Mouse (Mus musculus): Measurements from ENCODE around the gene Spc25.

Gene Spc25

DNA sequence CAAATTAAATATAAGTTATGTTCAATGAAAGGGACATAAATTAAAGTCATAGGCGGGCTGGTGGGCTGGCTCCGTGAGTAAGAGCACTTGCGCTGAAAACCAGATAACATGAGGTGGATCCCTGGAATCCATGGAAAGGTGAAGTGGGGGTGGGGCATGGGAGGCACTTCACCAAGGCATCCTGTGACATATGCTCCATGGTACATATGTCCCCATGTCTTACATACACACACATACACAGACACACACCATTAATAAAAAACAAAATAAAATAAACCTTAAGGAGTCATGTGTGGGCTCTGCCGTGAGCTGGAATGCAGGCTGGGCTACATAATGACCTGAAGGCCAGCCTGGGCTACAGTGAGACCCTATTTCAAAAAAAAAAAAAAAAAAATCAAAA is 26.3 kb downstream of the Spc25 start:
- no peak for DNase-seq

DNA sequence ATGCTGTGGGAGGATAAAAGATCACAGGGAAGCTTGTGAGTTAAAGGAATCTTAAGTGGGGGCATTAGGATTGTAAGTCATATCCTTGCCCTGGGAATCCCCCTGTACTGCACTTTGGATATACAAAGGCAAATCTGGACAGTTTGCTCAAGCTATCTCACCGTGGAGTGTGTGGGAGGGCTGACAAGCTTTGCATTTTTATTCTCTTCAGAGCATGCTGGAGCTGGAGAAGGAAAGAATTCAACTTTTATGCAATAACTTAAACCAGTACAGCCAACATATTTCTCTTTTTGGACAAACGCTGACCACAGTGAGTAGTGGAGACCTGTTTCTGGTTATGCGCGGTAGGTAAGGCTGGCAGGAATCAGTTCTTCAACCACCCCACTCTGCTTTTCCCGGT is 30.7 kb downstream of the Spc25 start:
- no peak for DNase-seq

DNA sequence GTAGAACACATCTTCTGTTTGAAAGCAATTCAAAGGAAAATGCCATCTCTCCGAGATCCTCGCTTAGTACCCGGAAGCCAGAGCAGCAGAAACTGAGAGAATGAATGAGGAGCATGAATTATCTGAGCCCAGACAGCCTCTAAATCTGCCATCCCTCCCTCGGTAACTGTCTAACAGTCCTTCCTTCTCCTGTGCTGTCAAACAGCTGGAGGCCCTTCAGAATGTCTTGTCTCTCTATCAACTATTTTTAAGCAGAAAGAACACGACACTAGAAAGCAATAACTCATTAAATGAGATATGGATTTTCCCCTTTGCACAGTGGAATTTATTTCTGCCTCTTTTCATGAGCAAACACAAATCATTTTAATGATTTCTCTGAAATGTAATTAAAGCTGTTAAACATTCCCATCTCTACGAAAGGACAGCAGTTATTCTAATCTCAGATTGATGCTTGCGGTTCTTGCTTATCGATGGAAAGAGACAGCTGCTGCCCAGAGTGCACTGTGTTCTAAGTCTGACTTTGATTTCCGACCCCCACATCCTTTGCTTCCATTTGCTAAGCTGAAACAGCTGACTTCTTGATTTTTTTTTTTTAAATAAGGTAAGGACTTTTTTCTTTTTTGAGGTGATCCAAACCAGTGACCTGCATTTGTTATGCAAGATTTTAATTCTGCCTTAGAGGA is 35.5 kb downstream of the Spc25 start:
- DNase-seq: no peak

DNA sequence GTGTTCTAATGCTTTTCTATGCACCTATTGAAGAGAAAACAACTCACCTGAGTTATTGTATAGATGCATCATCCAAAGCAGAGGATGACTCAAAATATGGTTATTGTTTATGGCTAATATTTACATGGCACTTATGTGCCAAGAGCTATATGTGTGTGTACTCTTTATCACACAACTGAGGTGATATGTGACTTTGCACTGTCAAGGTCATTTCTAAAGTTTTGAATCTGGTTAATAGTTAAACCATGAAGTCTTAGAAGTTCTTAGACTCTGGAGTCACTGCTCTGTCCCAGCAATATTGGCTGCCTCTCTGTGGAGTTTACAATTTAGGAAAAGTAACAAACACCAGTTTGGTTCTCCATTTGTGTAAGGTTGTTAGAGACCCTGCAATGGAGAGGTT is 47.1 kb downstream of the Spc25 start:
- DNase-seq: no peak

DNA sequence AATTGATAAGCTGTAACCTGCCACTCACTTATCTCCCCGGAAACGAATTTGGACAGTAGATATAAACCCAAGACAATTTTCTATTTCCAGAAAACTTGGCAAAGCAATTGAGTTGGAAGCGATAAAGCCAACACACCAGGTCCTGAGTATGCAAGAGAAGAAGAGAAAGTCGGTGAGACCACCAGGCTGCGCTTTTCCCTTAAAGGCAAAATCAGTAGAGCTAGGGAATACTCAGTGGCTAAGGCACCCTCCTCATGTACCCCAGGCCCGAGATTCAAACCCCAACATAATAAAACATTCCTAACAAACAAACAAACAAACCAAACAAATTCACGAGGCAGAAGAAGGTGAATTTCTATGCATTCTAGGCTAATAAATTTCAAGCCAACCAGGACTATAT is 49.7 kb downstream of the Spc25 start:
- no peak for DNase-seq

DNA sequence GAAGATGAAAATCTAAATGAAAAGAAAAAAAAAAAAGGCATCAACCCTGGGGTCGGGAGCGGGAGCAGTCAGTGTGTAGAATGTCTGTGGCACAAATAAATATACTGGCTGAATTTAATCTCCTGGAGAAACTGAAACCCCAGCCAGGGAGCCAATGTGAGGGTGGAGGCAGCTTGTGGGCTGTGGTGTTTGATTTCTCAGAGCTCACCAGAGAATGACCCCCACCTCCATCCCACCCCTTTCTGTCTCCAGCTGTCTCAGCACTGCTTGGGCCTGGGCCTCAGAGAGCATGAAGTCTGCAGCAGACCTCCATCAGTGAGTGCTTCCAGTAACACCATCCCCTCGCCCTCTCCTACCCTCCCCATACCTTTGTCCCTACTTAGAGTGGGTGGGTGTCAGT is 50.1 kb downstream of the Spc25 start:
- no peak for DNase-seq

DNA sequence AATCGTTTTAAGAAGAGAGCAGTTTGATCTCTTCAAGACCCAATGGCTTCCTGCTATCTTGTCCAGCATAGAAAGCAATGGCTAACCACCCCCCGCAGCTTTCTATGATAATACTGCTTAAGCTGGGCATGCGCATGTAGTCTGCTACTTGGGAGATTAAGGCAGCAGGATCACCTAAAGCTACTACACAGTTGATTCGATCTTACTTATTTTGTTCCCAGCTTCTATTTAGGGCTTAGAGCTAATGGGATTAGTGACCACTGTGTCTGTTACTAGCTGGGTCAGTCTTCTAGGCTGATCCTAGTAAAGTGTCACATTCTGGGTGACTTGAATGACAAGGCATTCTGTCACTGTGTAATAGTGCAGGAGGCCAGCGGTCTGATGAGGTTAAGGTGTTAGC is 55.2 kb downstream of the Spc25 start:
- DNase-seq: no peak

DNA sequence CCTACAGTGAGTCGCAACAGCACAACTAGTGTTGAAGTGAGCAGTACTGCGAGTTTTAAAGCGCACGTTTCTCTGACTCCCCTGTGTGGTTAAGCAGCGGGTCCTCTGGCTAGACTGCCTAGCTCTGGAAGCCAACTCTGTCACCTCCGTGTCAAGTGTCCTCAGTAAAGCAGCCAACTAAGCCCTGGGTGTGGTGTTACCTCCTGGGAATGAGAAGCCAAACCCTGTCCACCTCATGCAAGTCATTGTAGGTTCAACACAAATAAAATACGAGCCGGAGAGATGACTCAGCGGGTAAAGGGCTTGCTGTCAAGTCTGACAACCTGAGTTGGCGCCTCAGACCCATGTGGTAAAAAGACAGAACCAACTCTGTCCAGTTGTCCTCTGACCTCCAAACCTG is 56.8 kb downstream of the Spc25 start:
- no peak for DNase-seq

DNA sequence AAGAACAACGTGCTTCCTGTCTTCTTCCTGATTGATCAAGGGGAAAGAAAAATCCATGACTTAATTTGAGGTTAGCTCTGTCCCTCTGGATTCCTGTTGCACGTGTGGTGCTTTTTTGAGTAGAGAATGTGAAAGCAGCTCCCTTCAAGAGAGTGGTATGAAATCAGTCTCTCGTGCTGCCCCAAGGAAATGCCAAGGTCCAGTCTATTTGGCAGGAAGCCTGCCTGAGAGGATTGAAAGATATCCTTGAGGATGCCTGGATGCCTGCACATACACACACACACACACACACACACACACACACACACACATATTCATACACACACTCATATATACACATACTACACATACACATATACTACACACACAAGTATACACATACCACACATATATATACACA is 57.3 kb downstream of the Spc25 start:
- DNase-seq: no peak

Measured in lung, postnatal 4 days (tissue).